Mouse (Mus musculus): Measurements from ENCODE around the gene Hoxa13.

Gene Hoxa13

DNA sequence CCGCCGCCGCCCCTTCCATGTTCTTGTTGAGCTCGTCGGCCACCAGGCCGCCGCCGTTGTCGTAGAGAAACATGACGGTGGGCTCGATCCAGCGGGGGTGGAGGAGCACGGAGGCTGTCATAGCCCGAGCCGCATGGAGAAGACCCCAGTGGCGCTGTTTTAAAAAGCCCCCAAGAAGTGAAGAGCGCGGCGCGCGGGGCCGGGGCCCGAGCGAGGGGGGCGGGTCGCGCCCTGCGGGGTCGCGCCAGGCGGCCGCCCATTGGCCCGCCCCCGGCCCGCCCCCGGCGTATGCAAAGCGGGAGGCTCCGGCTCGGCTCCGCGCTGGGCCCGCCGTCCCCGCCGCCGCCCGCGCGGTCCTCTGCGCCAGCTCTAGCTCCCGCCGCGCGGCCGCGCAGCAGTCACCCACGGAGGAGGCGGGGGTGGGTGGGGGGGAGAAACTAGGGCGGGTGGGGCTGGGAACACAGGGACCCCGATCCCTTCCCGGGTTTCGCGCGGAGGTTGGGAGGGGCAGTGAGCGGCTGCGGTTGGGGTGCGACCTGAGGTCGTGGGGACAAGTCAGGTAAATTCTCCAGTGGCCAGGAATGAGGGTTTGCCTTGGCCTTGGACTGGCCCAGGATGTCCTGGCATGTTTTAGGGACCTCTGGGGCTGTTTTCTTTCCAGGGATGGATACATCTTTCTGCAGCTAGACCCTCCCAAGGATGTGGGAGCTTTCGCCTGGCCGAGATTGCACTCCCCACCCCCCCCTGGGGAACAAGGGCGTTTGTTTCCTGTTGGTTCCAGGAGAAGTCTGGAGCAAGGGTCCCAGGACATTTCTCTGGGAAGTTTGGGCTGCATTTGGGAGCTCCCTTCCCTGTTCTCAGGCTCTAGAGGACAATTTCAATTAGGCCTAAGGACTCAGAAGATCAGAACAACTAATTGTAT is at the start of gene Hoxa13:
TSS of gene Hoxa13 (minus strand) at position 227 of the 922 bp plus-strand sequence.
- DNase-seq (ENCODE audit: low spot score in 2 of 2), result no peak

- no peak for DNase-seq (ENCODE audit: low spot score in 2 of 2)
These were observed 49.7 kb upstream of the Hoxa13 start for GRCm38 (mm10) chr6:52310366-52310765.

DNA sequence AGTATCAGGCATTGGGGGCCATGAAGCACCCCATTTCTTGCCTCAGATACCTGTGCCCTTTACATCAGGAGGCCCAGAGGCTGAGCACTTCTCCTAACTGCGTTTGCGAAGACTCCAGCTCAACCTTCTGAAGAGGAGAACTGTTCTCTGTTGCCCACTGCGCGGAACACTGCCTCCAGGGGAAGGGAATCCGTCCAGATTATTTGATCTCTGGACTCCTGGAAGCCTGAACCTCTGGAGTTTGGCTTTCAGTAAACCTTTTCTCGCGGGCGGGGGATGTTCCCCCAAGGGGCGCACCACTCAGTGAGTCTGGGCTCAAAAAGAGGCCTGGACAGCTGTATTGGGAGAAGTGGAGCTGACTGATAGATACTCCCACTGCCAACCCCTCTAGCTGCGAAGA is 49.1 kb upstream of the Hoxa13 start:
- no peak for DNase-seq (ENCODE audit: low spot score in 2 of 2)

DNA sequence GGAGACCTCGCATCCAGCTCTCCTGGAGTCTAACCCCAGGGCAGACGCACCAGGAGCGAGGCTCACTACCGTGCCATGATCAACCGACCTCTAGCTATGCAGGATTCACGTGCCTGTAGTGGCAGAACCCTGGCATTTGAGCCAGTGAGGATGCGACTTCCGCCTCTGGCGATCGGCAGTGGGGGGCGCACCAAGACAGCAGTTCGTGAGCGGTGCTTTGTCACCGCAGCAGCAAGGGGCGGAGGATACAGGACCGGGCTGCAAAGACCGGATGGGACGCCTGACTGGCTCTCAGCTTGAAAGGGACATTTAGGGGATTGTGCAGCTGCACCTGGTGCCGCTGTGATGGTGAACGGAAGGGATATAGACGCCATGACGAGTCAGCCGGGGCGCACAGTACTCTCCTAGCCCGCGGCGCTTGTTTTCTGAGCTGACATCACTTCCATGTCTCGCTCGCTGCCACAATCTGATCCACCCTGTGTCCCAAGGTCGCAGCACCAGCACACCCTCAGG is 45.3 kb upstream of the Hoxa13 start:
- DNase-seq (ENCODE audit: low spot score in 2 of 2), result peak; percentile 60 to 70

- DNase-seq (ENCODE audit: low spot score in 2 of 2), result no peak
These were observed 42.7 kb upstream of the Hoxa13 start for GRCm38 (mm10) chr6:52303426-52303825.

DNA sequence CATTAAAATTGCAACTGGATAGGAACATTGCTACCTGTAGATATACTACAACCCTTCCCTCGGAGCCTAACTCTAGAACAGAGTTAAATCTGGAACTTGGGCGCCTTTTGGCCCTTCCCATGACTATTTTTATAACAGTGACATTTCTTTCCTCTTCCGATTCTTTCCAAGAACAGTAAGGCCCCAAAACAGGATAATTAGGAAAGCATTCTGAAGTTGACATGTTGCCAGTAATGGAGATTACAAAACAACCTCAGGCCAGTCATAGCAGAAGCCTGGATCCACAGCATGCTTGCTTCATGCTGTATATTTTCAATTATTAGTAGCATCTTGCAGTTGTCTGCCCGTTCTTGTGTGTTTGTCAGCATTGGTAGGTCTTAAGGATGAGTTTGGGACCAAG is 40.1 kb upstream of the Hoxa13 start:
- DNase-seq (ENCODE audit: low spot score in 2 of 2), result no peak

- DNase-seq (ENCODE audit: low spot score in 2 of 2), result no peak
These were observed 37.8 kb upstream of the Hoxa13 start for GRCm38 (mm10) chr6:52298511-52298910.

- DNase-seq (ENCODE audit: low spot score in 2 of 2), result no peak
These were observed 33.9 kb upstream of the Hoxa13 start for GRCm38 (mm10) chr6:52294616-52295015.

- DNase-seq (ENCODE audit: low spot score in 2 of 2), result no peak
These were observed 31.6 kb upstream of the Hoxa13 start for GRCm38 (mm10) chr6:52292328-52292727.

DNA sequence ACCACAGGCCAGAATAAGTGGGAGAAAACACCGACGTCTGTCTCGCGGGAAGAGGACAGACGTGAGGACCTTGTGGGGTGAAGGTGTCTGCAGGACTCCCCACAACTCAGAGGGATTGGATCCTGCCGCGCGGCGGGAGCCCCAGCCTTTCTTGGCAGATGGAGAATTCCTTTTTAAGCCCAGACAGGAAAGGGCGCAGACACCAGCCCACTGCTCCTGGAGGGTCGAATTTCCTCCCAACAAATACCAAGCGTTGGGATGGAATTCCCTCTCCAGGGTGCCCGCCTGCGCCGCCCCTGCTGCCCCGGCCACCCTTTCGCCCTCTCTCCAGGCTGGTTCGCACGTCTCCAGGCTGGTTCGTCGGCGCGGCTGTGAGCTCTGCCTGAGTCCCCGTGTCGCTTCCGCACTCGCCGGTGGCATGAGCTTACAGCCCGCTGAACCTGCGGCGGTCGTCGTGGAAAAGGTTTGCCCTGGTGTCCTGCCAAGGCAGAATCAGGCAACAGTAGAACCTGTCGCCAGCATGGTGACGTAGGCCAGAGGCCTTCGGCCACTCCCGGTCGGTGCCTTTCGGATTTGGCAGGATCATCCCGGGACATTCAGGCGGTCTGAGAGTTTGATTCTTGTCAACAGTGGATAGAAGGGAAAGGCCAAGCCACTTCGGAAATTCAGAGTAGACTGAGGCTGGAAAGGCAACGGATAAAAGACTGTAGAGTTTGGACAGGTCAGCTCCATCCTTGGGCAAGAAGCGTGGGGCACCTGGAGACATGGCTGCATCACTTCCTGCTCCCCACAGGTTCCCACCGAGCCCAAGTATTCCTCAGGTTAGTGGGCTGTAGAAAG is 30.6 kb upstream of the Hoxa13 start:
- DNase-seq (ENCODE audit: low spot score in 2 of 2), result no peak

DNA sequence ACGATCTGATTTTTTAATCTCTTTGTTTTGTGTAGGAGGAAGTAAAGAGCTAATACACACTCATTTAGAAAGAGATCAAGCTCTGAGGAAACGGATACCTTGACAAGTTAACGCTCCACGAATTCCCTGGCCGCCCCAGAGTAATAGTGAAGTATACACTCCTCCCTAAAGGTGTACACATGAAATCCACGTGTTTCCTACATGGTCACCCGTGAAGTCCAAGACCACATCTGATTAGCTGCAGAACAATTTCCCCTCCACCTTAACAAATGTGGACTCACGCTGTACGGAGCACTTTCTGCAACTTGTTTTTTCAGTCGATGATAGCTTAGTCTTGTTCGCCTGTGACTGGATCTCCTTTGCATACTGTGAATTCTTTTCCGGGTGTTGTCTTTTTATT is 29.5 kb upstream of the Hoxa13 start:
- DNase-seq (ENCODE audit: low spot score in 2 of 2), result no peak

DNA sequence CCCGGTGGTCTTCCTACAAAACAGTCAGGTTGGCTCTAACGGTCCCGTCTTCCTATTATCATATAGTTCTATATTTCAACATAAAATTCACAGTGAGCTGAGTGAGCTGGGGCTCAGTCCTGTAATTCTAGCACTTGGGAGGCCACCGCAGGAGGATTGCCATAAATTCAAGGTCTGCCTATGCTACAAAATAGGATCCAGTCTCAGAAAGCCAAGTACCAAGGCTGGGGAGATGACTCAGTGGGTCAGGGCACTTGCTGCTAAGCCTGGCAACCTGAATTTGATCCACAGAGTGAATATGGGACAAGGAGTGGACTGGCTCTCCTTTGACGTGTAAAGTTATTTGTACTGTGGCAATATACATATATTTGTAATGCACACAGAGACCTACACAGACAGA is 23.2 kb upstream of the Hoxa13 start:
- DNase-seq (ENCODE audit: low spot score in 2 of 2), result no peak

DNA sequence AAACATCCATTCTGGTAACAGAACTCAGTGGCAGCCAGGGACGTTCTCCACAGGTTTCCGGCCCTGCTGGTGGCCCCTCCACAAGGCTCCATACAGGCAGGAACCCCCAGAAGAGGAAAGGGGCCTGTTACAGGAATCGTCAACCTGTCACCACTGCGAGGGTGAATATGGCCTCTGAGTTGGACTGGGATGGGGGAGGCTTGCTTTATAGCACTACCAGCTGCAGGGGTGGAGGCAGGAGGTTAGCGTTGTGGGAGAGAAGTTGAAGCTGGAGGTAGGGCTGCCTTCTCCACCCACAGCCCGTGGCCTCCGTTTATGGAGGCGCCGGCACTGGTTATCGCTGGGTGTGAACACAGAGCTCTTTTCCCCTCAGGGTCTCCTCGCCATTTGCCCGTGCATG is 20.4 kb upstream of the Hoxa13 start:
- DNase-seq (ENCODE audit: low spot score in 2 of 2), result no peak

- DNase-seq (ENCODE audit: low spot score in 2 of 2), result no peak
These were observed 16.2 kb upstream of the Hoxa13 start for GRCm38 (mm10) chr6:52276920-52277319.

- DNase-seq (ENCODE audit: low spot score in 2 of 2), result no peak
These were observed 15.7 kb upstream of the Hoxa13 start for GRCm38 (mm10) chr6:52276382-52276781.

GRCm38 (mm10) chr6:52275563-52276280 is 15.0 kb upstream of the Hoxa13 start:
- DNase-seq (ENCODE audit: low spot score in 2 of 2), result no peak

DNA sequence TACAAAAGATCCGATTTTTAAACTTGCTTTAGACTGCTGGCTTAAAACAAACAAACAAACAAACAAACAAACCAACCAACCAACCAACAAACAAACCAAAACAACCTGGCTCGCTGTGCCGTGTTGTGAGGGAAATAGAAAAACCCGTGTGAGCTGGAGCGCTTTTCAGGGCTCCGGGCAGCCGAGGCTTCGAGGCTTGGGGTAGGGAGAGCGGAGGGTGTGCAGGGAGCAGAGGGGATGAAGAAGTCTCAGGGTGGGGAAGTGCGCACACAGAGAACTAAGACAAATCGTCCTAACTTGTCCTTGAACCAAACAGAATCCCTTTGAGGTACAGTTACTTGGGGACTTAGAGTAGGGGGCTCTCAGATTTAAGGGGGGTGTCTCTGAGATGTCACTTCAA is 13.9 kb upstream of the Hoxa13 start:
- no peak for DNase-seq (ENCODE audit: low spot score in 2 of 2)

- no peak for DNase-seq (ENCODE audit: low spot score in 2 of 2)
These were observed 13.1 kb upstream of the Hoxa13 start for GRCm38 (mm10) chr6:52273656-52274280.

DNA sequence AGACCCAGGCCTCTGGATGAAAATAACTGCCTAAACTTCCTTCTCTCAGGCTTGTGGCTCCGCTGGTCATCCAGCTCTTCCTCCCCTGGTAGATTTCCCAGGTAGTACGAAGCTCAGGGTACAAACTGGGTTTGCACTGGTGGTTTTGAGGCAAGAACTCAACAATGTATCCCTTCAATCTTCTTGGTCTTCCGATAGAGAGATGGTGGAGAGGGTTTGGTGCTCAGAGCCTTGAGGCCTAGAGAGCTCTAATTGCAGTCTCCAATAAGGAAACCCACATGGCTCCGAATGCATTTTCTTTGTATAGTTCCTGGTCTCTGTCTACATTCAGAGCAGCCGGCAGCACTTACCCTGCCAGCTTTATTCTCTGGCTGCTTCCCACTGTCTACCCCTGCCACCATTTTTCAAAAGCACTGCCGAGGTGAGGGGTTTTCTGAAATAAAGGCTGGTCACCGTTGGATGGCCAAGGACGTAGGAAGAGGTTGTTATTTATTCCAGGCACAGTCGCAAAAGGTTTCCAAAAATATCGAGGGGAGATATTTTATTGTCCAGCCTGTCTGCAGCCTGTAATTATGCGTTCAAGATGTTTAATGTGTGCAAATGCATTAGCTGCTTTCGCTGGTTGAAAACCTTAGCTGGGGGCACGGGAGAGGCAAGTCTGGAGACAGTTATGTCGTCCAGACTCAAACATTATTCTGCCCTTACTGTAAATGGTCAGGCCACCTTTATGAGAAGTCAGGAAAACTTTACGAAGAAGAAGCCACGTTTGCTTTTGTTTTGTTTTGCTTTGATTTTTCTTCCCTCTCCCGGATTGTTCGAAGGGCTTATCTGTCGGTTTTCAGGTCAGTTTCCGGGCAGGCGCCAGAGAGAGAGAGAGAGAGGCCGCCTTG is 12.3 kb upstream of the Hoxa13 start:
- DNase-seq (ENCODE audit: low spot score in 2 of 2), result no peak
